Mouse (Mus musculus): ENCODE measurements around the gene Sgk1. TPM values are rescaled to one million over a fixed set of nuclear protein-coding genes. Genes with fewer than 3 reads are reported as not detected.

The Sgk1 gene
- total RNA-seq (2012; rRNA removed) (0.76 and 0.97 TPM in 2 replicates), total RNA-seq (2014; rRNA removed) (16.0 and 16.1 TPM in 2 replicates), polyA plus RNA-seq (2012; ENCODE audit: insufficient read length, low read depth) (4.3 and 4.6 TPM in 2 replicates)

DNA sequence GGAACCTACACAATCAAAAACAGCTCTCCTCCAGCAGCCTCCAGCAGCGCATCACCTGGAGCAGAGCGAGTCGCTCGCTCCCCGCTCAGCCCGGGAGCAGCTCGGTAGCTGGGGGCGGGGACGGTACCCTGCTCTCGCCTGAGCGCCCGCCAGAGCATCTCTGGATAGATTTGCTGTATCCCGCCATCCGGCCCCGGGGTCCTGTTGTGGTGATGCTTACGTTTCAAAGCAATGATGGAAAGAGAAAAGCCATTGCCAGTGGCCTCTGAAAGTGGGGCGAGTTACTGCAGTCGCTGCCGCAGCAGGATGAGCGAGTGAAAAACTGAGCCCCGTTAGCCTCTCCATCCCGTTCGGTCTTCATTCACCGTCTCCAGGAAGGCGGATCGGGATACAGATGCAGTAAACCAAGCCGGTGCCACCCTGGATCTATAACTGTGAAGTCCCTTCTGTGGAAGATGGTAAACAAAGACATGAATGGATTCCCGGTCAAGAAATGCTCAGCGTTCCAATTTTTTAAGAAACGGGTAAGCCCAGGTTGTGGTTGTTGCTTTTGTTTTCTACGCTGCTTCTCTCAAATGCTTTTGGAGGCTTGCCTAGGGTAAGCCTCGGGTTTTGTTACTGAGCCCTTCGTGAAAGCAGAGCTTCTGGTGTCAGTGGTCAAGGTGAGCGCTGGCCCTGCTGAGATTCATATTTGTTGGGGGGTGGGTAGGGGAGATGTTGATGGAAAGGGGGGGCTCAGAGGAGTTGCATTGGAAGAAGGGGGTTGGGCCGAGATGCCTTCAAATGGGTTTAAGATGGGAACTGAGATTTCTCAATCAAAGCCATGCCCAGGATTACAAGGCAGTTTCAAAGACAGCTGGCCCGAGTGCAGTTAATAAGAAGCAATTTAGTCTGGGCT lies at the start of gene Sgk1:
Gene Sgk1 (plus strand): TSS at position 1 of the 898 bp plus-strand sequence.
- in situ Hi-C loops (cut with MboI; ENCODE audit: low pct_ligation_motif_present, low pct_unique_long_range_greater_than_20kb, low sequenced_read_pairs) (no loop called here), dilution Hi-C loops (cut with MboI; ENCODE audit: extremely low pct_ligation_motif_present, extremely low pct_unique_long_range_greater_than_20kb, low sequenced_read_pairs) (no loop called here)
- peak within 1 kb of the TSS; percentile 47 for H3K4me2 ChIP-seq (ENCODE audit: insufficient read depth, low read depth, poor library complexity, severe bottlenecking)

DNA sequence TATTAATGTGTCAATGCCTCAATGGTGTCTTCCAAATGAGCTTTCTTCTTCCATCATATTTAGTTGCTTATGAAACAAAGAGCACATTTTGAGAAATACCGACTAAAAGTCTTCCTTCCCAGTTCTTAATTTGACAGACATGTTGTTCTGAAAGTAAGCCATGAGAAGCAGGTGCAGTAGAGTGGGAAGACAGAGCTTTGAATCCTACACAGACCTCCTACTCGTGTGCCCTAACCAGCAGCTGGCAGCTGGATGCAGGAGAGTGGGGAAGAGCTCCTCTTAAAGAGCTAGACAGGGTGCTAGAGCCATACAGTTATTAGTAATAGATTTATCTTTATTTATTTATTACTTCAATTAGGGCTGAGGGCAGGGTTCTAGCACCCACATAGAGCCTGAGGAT lies 49.7 kb upstream of the Sgk1 start:
- DNase-seq (ENCODE audit: extremely low read depth), result no peak
- no peaks in the 10 kb centered on the region for H3K27me3 ChIP-seq (replicated peaks)
- H3K9me3 ChIP-seq (replicated peaks; ENCODE audit: low read length), result no peaks in the 10 kb centered on the region
- dilution Hi-C loops (cut with MboI; ENCODE audit: extremely low pct_ligation_motif_present, extremely low pct_unique_long_range_greater_than_20kb, low sequenced_read_pairs), result no loop called here
- H3K4me1 ChIP-seq (ENCODE audit: control insufficient read depth in 1 of 2, insufficient read depth in 2 of 2), result peaks cover 0 to 3% of the 10 kb centered on the region in 2 experiments; a peak in 2 of 4 replicates
- no peaks in the 10 kb centered on the region for H3K36me3 ChIP-seq (replicated peaks in 1 of 2; ENCODE audit: control insufficient read depth in 1 of 2, insufficient read depth in 1 of 2, low read length in 1 of 2)
- no peak overlapping the region for H3K9ac ChIP-seq (ENCODE audit: insufficient read depth, low read depth)
- H3K27ac ChIP-seq (ENCODE audit: insufficient read depth, low read depth), result no peak overlapping the region
- H3K79me2 ChIP-seq (replicated peaks; ENCODE audit: control insufficient read depth, extremely low read depth, insufficient read depth, poor library complexity, severe bottlenecking), result no peaks in the 10 kb centered on the region
- no peak for TF ChIP-seq E2F4 (IDR thresholded peaks at IDR 0.05; ENCODE audit: insufficient replicate concordance, low read depth, low read length)
- TF ChIP-seq RCOR1 (conservative IDR thresholded peaks at IDR 0.05; ENCODE audit: low read depth, low read length), result no peak
- no peak for TF ChIP-seq CHD2 (IDR thresholded peaks at IDR 0.05; ENCODE audit: low read length)
- TF ChIP-seq MEF2A (IDR thresholded peaks at IDR 0.05; ENCODE audit: borderline replicate concordance, low read depth, low read length), result no peak
- no peak for TF ChIP-seq ZC3H11A (IDR thresholded peaks at IDR 0.05; ENCODE audit: low read depth, low read length)
- no peak for TF ChIP-seq IRF4 (IDR thresholded peaks at IDR 0.05; ENCODE audit: low read depth, low read length)
- no peak for TF ChIP-seq ZNF384 (IDR thresholded peaks at IDR 0.05; ENCODE audit: low read depth, low read length)
- TF ChIP-seq POLR2AphosphoS2 (IDR thresholded peaks at IDR 0.05; ENCODE audit: low read depth, low read length), result no peak
- TF ChIP-seq MYC (IDR thresholded peaks at IDR 0.05; ENCODE audit: low read depth, low read length), result no peak
- no peak for TF ChIP-seq JUN (IDR thresholded peaks at IDR 0.05; ENCODE audit: insufficient read depth, low read depth, low read length)
- TF ChIP-seq SIN3A (IDR thresholded peaks at IDR 0.05; ENCODE audit: low read length), result no peak
- TF ChIP-seq HCFC1 (IDR thresholded peaks at IDR 0.05; ENCODE audit: low read depth, low read length), result no peak
- no peak for TF ChIP-seq KAT2A (IDR thresholded peaks at IDR 0.05; ENCODE audit: insufficient replicate concordance, low read length)
- no peak for TF ChIP-seq POLR2A (IDR thresholded peaks at IDR 0.05; ENCODE audit: low read depth, low read length)
- TF ChIP-seq ELF1 (IDR thresholded peaks at IDR 0.05; ENCODE audit: low read depth, low read length), result no peak
- no peak for TF ChIP-seq NRF1 (IDR thresholded peaks at IDR 0.05; ENCODE audit: low read depth, low read length)
- H3K4me3 ChIP-seq (replicated peaks in 1 of 3; ENCODE audit: low read depth in 2 of 3, low read length in 2 of 3, poor library complexity in 1 of 3), result no peak overlapping the region
- in situ Hi-C loops (cut with MboI; ENCODE audit: low pct_ligation_motif_present, low pct_unique_long_range_greater_than_20kb, low sequenced_read_pairs), result no loop called here
- H3K4me2 ChIP-seq (ENCODE audit: insufficient read depth, low read depth, poor library complexity, severe bottlenecking), result no peak overlapping the region

More for the DNA sequence above, at the start of gene Sgk1:
- Histone ChIP-seq H3K4me3 (replicated peaks in 1 of 3; ENCODE audit: low read depth in 2 of 3, low read length in 2 of 3, poor library complexity in 1 of 3) (no peak within 1 kb of the TSS), H3K36me3 (replicated peaks in 1 of 2; ENCODE audit: control insufficient read depth in 1 of 2, insufficient read depth in 1 of 2, low read length in 1 of 2) (no peaks in the 10 kb centered on the region), H3K79me2 (replicated peaks; ENCODE audit: control insufficient read depth, extremely low read depth, insufficient read depth, poor library complexity, severe bottlenecking) (no peaks in the 10 kb centered on the region), H3K4me1 (ENCODE audit: control insufficient read depth in 1 of 2, insufficient read depth in 2 of 2) (no peaks in the 10 kb centered on the region), H3K9me3 (replicated peaks; ENCODE audit: low read length) (no peaks in the 10 kb centered on the region), H3K9ac (ENCODE audit: insufficient read depth, low read depth) (no peak within 1 kb of the TSS), H3K27ac (ENCODE audit: insufficient read depth, low read depth) (no peak within 1 kb of the TSS), H3K27me3 (replicated peaks) (no peaks in the 10 kb centered on the region)
- DNase-seq (ENCODE audit: extremely low read depth), result no peak
- TF ChIP-seq MXI1 (IDR thresholded peaks at IDR 0.05; ENCODE audit: low read depth, low read length), result no peak

All from CH12.LX (cell line).